Mouse (Mus musculus) heart, embryonic 14.5 days (tissue): ENCODE results near the gene Add2. TPM values are rescaled to one million over a fixed set of nuclear protein-coding genes. Genes with fewer than 3 reads are reported as not detected.
"Not testable (repeated sequence)": the region's sequence is repeated elsewhere in the genome, so short reads cannot be mapped to it uniquely, and the experiment has no call there.

ENCODE experiments used
- ATAC-seq: fragments of 200-750 bp; cut with Nextera tagmentation; 2 replicates; pipeline ENCODE4 v1.8.0; 2017; ENCODE audit warnings: low read depth, moderate TSS enrichment; ENCODE audit not compliant: insufficient number of reproducible peaks, insufficient read depth, low FRiP score
- H3K27ac ChIP-seq, 2 experiments: fragments of 200-500 bp in 1 of 2; fragments of 300-500 bp in 1 of 2; sonication (generic) in 1 of 2; replicated peaks in 1 of 2; 2 replicates each; pipeline ENCODE4 v1.5.1; 2012 to 2014; ENCODE audit warnings: low read depth in 2 of 2, low read length in 2 of 2, control low read depth in 1 of 2, mild to moderate bottlenecking in 1 of 2, mixed read lengths in 1 of 2; ENCODE audit not compliant: control insufficient read depth in 1 of 2, insufficient read depth in 1 of 2
- H3K27me3 ChIP-seq: fragments of 300-500 bp; sonication (generic); 2 replicates; pipeline ENCODE4 v1.6.1; 2014; ENCODE audit warnings: mild to moderate bottlenecking, low read length, control low read depth; ENCODE audit not compliant: control insufficient read depth, insufficient read depth
- H3K36me3 ChIP-seq: fragments of 300-500 bp; sonication (generic); 2 replicates; pipeline ENCODE4 v1.6.1; 2014; ENCODE audit warnings: mild to moderate bottlenecking, control low read depth, low read length, mixed read lengths; ENCODE audit not compliant: control insufficient read depth, insufficient read depth
- H3K4me1 ChIP-seq, 2 experiments: fragments of 200-500 bp in 1 of 2; fragments of 300-500 bp in 1 of 2; sonication (generic) in 1 of 2; 2 replicates each; pipeline ENCODE4 v1.6.1; 2012 to 2014; ENCODE audit warnings: low read length in 2 of 2, control low read depth in 1 of 2, mixed read lengths in 1 of 2; ENCODE audit not compliant: control insufficient read depth in 2 of 2, insufficient read depth in 2 of 2
- H3K4me2 ChIP-seq: fragments of 300-500 bp; sonication (generic); 2 replicates; pipeline ENCODE4 v1.6.1; 2014; ENCODE audit warnings: mild to moderate bottlenecking, low read length
- H3K4me3 ChIP-seq, 2 experiments: fragments of 200-500 bp in 1 of 2; fragments of 300-500 bp in 1 of 2; sonication (generic) in 1 of 2; 2 replicates each; pipeline ENCODE4 v1.5.1; 2012 to 2014; ENCODE audit warnings: low read length in 2 of 2, mild to moderate bottlenecking in 2 of 2, control low read depth in 1 of 2, low read depth in 1 of 2, moderate library complexity in 1 of 2; ENCODE audit not compliant: control insufficient read depth in 1 of 2, insufficient read depth in 1 of 2
- H3K9ac ChIP-seq: fragments of 300-500 bp; sonication (generic); 2 replicates; pipeline ENCODE4 v1.6.1; 2014; ENCODE audit warnings: mild to moderate bottlenecking, low read length
- H3K9me3 ChIP-seq: fragments of 300-500 bp; sonication (generic); 2 replicates; pipeline ENCODE4 v1.6.1; 2016; ENCODE audit warnings: low read length, control low read depth; ENCODE audit not compliant: control insufficient read depth
- WGBS: fragments of 180-500 bp; shearing (Covaris S2); extraction: QIAGEN DNeasy Blood & Tissue Kit; methylation state at CpG from one replicate; pipeline ENCODE4 v1.1.7; 2014; 5-methylcytosine and 5-hydroxymethylcytosine counted together
- polyA plus RNA-seq: library from polyadenylated mRNA; unstranded; fragments of >200 nt; fragmentation: Nextera tagmentation; extraction: Ambion mirVana; gene quantifications from 2 replicates; pipeline ENCODE4 v1.2.1, GENCODE M21; 2014

Gene Add2
- 1.7 and 2.3 TPM in 2 replicates for polyA plus RNA-seq

DNA sequence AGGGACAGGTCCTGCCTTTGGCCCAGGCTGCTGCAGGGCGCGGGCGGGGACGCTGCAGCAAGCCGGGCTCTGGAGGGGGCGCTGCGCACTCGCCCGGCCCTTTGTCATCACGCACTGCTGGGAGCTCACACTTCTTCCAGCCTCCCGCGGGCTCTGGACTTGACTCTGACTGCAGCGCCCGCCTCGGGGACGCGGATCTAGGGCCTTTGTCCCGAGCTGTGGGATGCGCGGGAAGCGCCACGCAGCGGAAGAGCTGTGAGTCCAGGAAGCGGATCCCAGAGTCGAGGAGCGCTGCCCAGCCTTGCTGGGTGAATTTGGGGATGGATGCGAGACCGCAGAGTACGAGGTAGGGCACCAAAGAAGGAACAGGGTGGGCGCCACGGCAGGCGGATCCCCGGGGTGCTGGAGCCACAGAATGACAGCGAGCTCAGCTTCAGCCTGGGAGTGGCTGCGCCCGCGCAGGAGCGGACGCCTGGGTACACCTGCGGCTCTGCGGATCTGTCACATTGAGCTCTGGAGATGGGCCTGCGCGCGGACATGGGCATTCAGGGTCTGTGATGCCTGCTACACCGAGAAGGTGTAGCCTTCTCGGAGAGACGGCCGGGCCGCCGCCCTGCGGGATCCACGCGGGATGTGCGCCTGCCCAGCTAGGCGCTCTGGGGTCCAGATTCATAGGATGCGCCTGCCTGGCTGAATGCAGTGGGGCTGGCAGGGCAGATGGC lies at the start of gene Add2:
Gene Add2, plus strand, starts transcription at position 81 of the 722 bp plus-strand sequence.
- Histone ChIP-seq H3K9me3 (no peaks in the 10 kb centered on the region), H3K4me2 (peak within 1 kb of the TSS; percentile 95), H3K4me1 (peaks cover 4 to 6% of the 10 kb centered on the region in 2 experiments; a peak in 1 of 4 replicates), H3K36me3 (no peaks in the 10 kb centered on the region), H3K27me3 (peaks cover 40% of the 10 kb centered on the region), H3K4me3 (peak within 1 kb of the TSS; percentile 49 to 51), H3K9ac (peak within 1 kb of the TSS; percentile 69), H3K27ac (no peak within 1 kb of the TSS)
- ATAC-seq, result no peak
- WGBS, result 1% methylated on average over 56 of the region's 56 CpGs

DNA sequence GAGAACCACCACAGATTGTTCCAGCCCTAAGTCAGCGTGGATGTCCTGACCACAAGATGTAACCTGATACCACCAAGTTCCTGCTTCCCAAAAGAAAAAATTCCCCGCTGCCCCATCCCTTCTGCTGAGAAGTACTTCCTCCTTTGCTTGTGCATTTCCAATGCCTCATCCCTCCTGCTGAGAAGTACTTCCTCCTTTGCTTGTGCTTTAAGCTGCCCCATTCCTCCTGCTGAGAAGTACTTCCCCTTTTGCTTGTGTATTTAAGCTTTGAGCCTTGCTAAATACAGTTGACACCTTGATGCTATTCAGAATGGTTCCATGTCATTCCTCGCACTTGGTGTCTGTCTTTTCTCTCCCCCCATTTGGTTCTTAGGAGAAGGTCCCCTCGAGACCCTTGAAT lies 49.7 kb upstream of the Add2 start:
- WGBS, result 76% methylated on average over 4 of the region's 4 CpGs
- H3K4me1 ChIP-seq, H3K27me3 ChIP-seq, H3K36me3 ChIP-seq, H3K9me3 ChIP-seq, H3K27ac ChIP-seq, H3K4me3 ChIP-seq, H3K9ac ChIP-seq, H3K4me2 ChIP-seq, ATAC-seq: not testable (repeated sequence)

DNA sequence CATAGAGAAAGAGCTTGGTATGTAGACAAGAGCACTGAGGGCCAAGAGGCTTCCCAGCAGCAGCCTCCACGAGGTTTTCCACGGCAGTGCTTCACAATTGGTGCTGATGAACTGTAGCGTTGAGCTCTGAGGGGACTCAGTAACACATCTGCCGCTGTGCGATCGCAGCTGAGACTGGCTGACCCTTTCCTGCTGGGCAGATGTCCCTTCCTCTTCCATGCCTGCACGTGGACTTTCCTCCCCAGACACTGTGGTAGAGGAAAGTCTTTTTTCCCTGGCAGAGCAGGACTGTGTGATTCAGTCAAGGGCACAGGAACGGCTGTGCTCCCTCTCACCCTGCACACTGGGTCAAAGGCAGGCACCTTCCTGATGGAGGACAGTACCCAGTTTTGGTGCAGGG lies 44.1 kb upstream of the Add2 start:
- Histone ChIP-seq H3K4me1 (no peaks in the 10 kb centered on the region), H3K36me3 (no peaks in the 10 kb centered on the region), H3K9ac (no peak overlapping the region), H3K27me3 (no peaks in the 10 kb centered on the region), H3K4me3 (no peak overlapping the region), H3K27ac (no peak overlapping the region), H3K4me2 (no peak overlapping the region), H3K9me3 (no peaks in the 10 kb centered on the region)
- 75% methylated on average over 8 of the region's 8 CpGs for WGBS
- no peak for ATAC-seq

DNA sequence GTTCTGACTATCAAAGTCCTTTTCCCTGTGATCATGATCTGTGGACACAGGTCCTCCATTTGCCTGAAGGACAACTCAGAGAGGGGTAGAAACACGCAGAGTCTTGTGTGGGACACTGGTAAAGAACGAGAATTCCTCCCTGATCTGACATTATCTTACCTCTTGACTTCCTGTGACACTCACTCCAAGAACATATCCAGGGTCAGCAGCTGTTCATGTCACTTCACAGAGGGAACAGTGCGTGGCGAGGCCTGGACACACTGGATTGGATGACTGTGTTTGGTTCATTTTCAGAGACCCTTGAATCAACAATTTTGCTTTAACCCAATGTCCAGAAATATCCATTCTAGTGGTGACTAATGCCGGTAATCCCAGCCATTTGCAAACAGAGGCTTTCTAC lies 38.9 kb upstream of the Add2 start:
- not testable (repeated sequence) for H3K36me3 ChIP-seq, H3K9ac ChIP-seq, ATAC-seq, H3K27me3 ChIP-seq, H3K4me3 ChIP-seq, H3K27ac ChIP-seq, H3K4me1 ChIP-seq, H3K9me3 ChIP-seq, H3K4me2 ChIP-seq
- 64% methylated on average over 5 of the region's 5 CpGs for WGBS

DNA sequence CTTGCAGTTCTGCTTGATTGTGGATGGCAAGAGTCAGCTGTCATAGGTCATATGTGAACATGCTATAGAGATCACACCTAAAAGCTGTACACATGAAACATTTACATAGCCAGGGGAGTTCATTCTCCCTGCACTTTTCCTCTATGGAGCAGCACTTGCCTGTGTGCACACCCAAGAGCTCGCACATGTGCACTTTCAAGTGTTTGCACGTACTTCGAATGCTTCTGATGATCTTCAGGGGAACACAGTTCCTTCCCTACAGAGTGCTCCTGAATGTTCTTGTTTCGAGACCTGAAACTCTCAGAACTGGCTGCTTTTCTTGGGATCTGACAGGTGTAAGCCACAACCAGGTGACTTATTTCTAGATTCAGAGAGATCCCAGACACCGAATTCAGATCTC lies 37.7 kb upstream of the Add2 start:
- H3K4me1 ChIP-seq, H3K4me2 ChIP-seq, H3K36me3 ChIP-seq, ATAC-seq, H3K9me3 ChIP-seq, H3K27ac ChIP-seq, H3K9ac ChIP-seq, H3K27me3 ChIP-seq, H3K4me3 ChIP-seq: not testable (repeated sequence)
- WGBS, result 89% methylated on average over 5 of the region's 5 CpGs

DNA sequence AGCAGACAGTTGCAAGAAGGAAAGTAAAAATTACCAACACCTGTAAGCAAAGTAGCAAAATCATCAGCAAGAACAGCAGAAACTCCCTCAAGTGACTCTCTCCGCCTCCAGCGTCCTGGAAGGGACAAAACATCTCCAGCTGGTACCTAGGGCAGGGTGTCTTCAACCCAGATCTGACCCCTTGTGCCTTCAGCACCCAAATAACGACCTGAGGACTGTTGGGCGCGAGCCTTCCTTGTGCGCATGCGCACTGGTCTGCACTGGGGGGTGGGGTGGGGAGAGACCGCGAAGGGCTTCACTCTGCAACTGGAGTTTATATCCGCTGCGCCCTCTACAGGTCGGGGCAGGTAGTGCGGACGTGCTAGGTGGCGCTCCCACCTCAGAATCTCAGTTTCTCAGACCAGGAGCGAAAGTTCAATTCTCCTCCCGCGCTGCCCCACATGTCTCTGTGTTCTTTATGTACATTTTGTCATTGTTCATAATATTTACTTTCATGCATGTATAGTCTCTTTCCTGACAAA lies 25.0 kb upstream of the Add2 start:
- Histone ChIP-seq H3K9ac (no peak overlapping the region), H3K9me3 (0 out of 2 replicates have a peak, but pooled peaks cover 2% of the 10 kb centered on the region), H3K36me3 (no peaks in the 10 kb centered on the region), H3K4me2 (no peak overlapping the region), H3K27me3 (no peaks in the 10 kb centered on the region), H3K4me3 (no peak overlapping the region), H3K27ac (no peak overlapping the region), H3K4me1 (no peaks in the 10 kb centered on the region; a peak in 1 of 4 replicates)
- ATAC-seq, result no peak
- WGBS, result 68% methylated on average over 18 of the region's 18 CpGs

DNA sequence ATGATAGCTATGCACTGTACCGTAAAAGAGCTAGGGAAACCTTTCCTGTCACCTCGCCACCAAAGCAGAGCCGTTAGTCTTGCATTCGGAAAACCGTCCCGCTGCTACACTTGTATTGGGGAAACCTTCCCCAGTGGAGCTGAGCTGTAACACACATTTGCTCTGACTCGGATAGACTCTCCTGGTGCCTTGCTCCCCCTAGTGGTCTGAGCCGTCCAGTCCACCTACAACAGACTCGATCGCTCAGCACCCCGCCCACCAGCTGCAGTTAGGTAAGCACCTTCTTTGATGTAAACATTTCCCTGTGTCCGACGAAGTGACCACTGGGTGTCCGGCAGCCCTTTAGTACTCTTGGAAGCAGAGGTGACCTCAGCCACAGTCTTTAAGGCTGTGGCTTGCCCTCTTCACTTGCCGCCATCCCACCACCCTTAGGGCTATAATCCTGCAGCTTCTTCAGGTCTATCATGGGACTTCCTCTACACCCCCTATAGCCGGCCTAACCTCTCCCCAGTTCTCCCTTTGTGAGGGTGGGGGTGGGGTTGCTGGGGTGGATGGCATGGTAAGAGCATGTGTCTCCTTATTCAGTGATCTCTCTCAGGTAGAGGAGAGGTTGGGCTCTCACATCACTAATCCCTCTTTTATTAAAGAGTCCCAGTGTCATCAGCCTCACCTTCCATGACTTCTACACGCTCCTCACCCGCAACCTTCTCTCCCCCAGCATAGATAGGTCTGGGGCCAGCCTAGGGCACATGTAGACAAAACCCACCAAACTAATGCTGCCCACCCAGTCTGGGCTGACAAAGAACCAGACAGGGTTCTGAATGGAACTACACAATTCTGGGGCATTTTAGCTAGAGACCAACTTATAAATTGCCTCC lies 24.0 kb upstream of the Add2 start:
- peak overlapping the region; percentile 58 for H3K4me2 ChIP-seq
- no peak; the same call in 1 of the 2 replicates for ATAC-seq
- H3K27me3 ChIP-seq, result no peaks in the 10 kb centered on the region
- H3K36me3 ChIP-seq, result no peaks in the 10 kb centered on the region
- H3K4me3 ChIP-seq, result 0 out of 4 replicates have a peak overlapping the region, but pooled peaks of 1 of the 2 experiments have one; percentile 2
- 0 out of 2 replicates have a peak, but pooled peaks cover 2% of the 10 kb centered on the region for H3K9me3 ChIP-seq
- 7% methylated on average over 18 of the region's 18 CpGs for WGBS
- no peaks in the 10 kb centered on the region; a peak in 1 of 4 replicates for H3K4me1 ChIP-seq
- no peak overlapping the region for H3K27ac ChIP-seq
- 0 out of 2 replicates have a peak overlapping the region, but pooled peaks have one; percentile 46 for H3K9ac ChIP-seq
